Mouse (Mus musculus): Measurements from ENCODE around the gene Kank1. TPM values are rescaled to one million over a fixed set of nuclear protein-coding genes. Genes with fewer than 3 reads are reported as not detected.

Kank1 gene
- total RNA-seq (2014; rRNA removed; ENCODE audit: low replicate concordance): 41.2 and 53.5 TPM in 2 replicates
- polyA plus RNA-seq (2015; fragmentation: Nextera tagmentation; extraction: Ambion mirVana): 26.2 and 27.0 TPM in 2 replicates

DNA sequence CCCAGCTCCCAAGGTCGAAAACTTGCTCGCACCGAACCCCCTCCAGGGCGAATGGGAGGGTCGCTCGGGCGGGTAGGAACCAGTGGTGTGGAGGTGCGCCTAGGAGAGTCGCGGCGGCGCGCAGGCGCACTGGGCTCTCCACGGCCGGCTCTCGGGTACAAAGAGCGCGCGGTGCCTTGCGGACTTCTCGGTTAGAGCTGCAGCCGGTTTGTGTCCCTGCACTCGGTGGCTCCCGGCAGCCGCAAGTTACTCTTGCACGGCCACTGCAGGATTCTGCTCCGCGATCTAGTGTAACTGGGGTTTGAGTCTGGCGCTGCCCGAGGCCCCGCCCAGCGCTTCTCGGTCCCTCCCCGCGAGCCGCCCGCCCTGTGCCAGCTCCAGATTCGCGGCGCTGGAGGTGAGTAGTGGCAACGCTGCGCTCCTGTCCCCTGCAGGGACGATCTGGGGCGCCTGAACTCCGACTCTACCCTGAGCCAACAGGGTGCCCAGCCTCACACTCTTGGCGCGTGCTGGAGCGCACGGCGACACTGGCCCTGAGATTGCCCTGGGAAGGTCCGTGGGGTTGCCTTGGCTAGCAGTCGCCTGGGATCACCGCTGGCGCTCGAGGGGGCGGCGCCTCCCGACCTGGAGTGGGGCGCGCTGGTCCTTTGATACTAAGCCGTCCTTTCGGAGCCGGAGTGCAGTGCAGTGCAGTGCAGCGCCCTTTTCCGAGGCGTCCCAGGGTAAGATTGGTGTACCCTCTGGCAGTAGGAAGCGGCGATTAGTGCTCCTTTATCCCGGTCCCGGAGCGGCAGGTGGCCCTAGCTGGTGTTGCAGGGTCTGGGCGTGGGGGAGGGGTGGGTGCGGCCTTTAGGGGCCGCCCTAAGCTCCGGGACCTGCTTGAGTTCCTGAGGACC, at the start of gene Kank1:
Gene Kank1, plus strand, starts transcription at position 380 of the 896 bp plus-strand sequence.
- Histone ChIP-seq H3K27me3 (ENCODE audit: control insufficient read depth, insufficient read depth, low read length) (peaks cover 21% of the 10 kb centered on the region; the same call in 1 of the 2 replicates), H3K4me1 (ENCODE audit: control insufficient read depth, insufficient read depth) (peaks cover 18% of the 10 kb centered on the region), H3K27ac (ENCODE audit: low read depth) (peak within 1 kb of the TSS; percentile 68), H3K36me3 (replicated peaks; ENCODE audit: control insufficient read depth, insufficient read depth, low read length) (no peaks in the 10 kb centered on the region), H3K4me3 (ENCODE audit: low read depth, low read length) (peak within 1 kb of the TSS; percentile 62), H3K4me2 (ENCODE audit: low read depth, low read length) (peak within 1 kb of the TSS; percentile 77), H3K9ac (replicated peaks; ENCODE audit: low read depth, low read length) (peak within 1 kb of the TSS; percentile 61), H3K9me3 (replicated peaks; ENCODE audit: control insufficient read depth, low read length) (no peaks in the 10 kb centered on the region)
- under 1% methylated on average over 75 of the region's 76 CpGs for WGBS
- TF ChIP-seq EP300 (IDR thresholded peaks at IDR 0.05; ENCODE audit: low read depth) (no peak), CTCF (IDR thresholded peaks at IDR 0.05; ENCODE audit: low read depth) (0 out of 2 replicates have a peak, but pooled peaks have one; percentile 11)
- ATAC-seq (ENCODE audit: insufficient read depth, low read depth) (peak; percentile 83), DNase-seq (ENCODE audit: low spot score) (peak; percentile 76)

- WGBS: 48% methylated on average over 18 of the region's 18 CpGs
- DNase-seq (ENCODE audit: low spot score): peak; percentile 19
- Histone ChIP-seq H3K9ac (replicated peaks; ENCODE audit: low read depth, low read length) (no peak overlapping the region), H3K27me3 (ENCODE audit: control insufficient read depth, insufficient read depth, low read length) (no peaks in the 10 kb centered on the region), H3K4me3 (ENCODE audit: low read depth, low read length) (no peak overlapping the region), H3K9me3 (replicated peaks; ENCODE audit: control insufficient read depth, low read length) (no peaks in the 10 kb centered on the region), H3K4me2 (ENCODE audit: low read depth, low read length) (no peak overlapping the region), H3K36me3 (replicated peaks; ENCODE audit: control insufficient read depth, insufficient read depth, low read length) (no peaks in the 10 kb centered on the region; the same call in 1 of the 2 replicates), H3K4me1 (ENCODE audit: control insufficient read depth, insufficient read depth) (peaks cover 15% of the 10 kb centered on the region; the same call in 1 of the 2 replicates), H3K27ac (ENCODE audit: low read depth) (no peak overlapping the region)
- TF ChIP-seq CTCF (IDR thresholded peaks at IDR 0.05; ENCODE audit: low read depth) (no peak), EP300 (IDR thresholded peaks at IDR 0.05; ENCODE audit: low read depth) (no peak)
- peak; percentile 45; the same call in 1 of the 2 replicates for ATAC-seq (ENCODE audit: insufficient read depth, low read depth)
These were observed 49.1 kb upstream of the Kank1 start for GRCm38 (mm10) chr19:25187681-25188080.

- H3K9ac ChIP-seq (replicated peaks; ENCODE audit: low read depth, low read length): no peak overlapping the region
- no peak overlapping the region for H3K27ac ChIP-seq (ENCODE audit: low read depth)
- no peak overlapping the region for H3K4me2 ChIP-seq (ENCODE audit: low read depth, low read length)
- TF ChIP-seq CTCF (IDR thresholded peaks at IDR 0.05; ENCODE audit: low read depth) (no peak), EP300 (IDR thresholded peaks at IDR 0.05; ENCODE audit: low read depth) (no peak)
- H3K4me1 ChIP-seq (ENCODE audit: control insufficient read depth, insufficient read depth): no peaks in the 10 kb centered on the region
- no peaks in the 10 kb centered on the region for H3K9me3 ChIP-seq (replicated peaks; ENCODE audit: control insufficient read depth, low read length)
- no peaks in the 10 kb centered on the region for H3K36me3 ChIP-seq (replicated peaks; ENCODE audit: control insufficient read depth, insufficient read depth, low read length)
- no peak for DNase-seq (ENCODE audit: low spot score)
- no peak for ATAC-seq (ENCODE audit: insufficient read depth, low read depth)
- WGBS: 90% methylated on average over 9 of the region's 9 CpGs
- no peak overlapping the region for H3K4me3 ChIP-seq (ENCODE audit: low read depth, low read length)
- H3K27me3 ChIP-seq (ENCODE audit: control insufficient read depth, insufficient read depth, low read length): no peaks in the 10 kb centered on the region
These were observed 43.0 kb upstream of the Kank1 start for GRCm38 (mm10) chr19:25193751-25194150.

DNA sequence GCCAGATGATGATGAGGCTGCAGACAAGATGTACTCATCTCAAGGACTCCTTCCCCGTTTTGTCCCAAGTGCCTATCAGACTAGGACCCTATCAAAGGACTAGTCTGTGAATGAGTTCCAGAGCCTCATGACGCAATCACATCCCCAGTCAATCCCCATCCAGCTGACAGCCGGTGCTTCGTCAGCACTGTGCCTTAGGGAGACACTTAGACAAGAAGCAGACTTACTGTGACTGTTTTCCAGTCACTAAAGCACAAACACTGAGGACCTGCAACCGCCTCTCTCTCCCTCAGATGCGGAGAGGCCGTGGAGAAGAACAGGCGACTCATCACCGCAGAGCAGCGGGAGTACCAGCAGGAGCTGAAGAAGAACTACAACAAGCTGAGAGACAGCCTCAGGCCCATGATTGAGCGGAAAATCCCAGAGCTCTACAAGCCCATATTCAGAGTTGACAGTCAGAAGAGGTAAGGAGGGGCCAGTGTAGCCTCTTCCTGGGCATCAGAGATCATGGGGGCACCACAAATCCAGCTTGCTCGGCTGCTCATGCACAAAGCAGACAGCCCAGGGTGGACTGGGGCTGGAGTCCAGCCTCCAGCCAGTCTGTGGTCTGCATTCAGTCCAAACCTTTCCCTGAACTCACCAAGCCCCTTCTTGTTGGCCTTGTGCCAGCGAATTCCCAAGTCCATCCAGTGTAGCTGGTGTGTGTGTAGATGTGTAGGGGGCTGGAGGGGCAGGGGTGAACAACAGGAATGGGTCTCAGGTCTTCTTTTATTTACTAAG, 36.5 kb upstream of the Kank1 start:
- Histone ChIP-seq H3K27ac (ENCODE audit: low read depth) (no peak overlapping the region), H3K36me3 (replicated peaks; ENCODE audit: control insufficient read depth, insufficient read depth, low read length) (no peaks in the 10 kb centered on the region), H3K9ac (replicated peaks; ENCODE audit: low read depth, low read length) (no peak overlapping the region), H3K9me3 (replicated peaks; ENCODE audit: control insufficient read depth, low read length) (no peaks in the 10 kb centered on the region), H3K4me2 (ENCODE audit: low read depth, low read length) (no peak overlapping the region), H3K4me1 (ENCODE audit: control insufficient read depth, insufficient read depth) (no peaks in the 10 kb centered on the region), H3K27me3 (ENCODE audit: control insufficient read depth, insufficient read depth, low read length) (no peaks in the 10 kb centered on the region), H3K4me3 (ENCODE audit: low read depth, low read length) (no peak overlapping the region)
- no peak for DNase-seq (ENCODE audit: low spot score)
- 54% methylated on average over 13 of the region's 13 CpGs for WGBS
- peak; percentile 39; the same call in 1 of the 2 replicates for ATAC-seq (ENCODE audit: insufficient read depth, low read depth)
- TF ChIP-seq EP300 (IDR thresholded peaks at IDR 0.05; ENCODE audit: low read depth): no peak
- no peak for TF ChIP-seq CTCF (IDR thresholded peaks at IDR 0.05; ENCODE audit: low read depth)

DNA sequence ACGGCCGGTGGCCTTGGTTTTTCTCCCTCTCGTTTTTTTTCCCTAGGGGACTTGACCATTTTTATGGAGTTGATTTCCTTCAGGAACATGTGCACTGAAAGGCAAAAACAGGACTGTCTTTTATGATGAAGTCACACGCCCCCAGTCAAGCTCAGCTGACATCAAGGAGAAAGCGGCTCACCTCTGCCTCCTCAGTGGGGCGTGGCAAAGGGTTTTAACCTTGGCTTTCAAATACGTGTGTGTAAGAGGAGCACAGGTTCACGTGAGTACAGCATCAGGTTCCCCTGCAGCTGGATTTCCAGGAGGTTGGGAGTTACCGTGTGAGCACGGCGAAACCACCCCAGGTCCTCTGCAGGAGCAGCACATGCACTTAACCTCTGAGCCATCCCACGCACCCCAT, 33.7 kb upstream of the Kank1 start:
- H3K9ac ChIP-seq (replicated peaks; ENCODE audit: low read depth, low read length): no peak overlapping the region
- no peak overlapping the region for H3K4me3 ChIP-seq (ENCODE audit: low read depth, low read length)
- H3K27ac ChIP-seq (ENCODE audit: low read depth): no peak overlapping the region
- H3K9me3 ChIP-seq (replicated peaks; ENCODE audit: control insufficient read depth, low read length): no peaks in the 10 kb centered on the region
- no peaks in the 10 kb centered on the region for H3K36me3 ChIP-seq (replicated peaks; ENCODE audit: control insufficient read depth, insufficient read depth, low read length)
- no peak overlapping the region for H3K4me2 ChIP-seq (ENCODE audit: low read depth, low read length)
- 0 out of 2 replicates have a peak, but pooled peaks cover 6% of the 10 kb centered on the region for H3K4me1 ChIP-seq (ENCODE audit: control insufficient read depth, insufficient read depth)
- no peak for TF ChIP-seq EP300 (IDR thresholded peaks at IDR 0.05; ENCODE audit: low read depth)
- TF ChIP-seq CTCF (IDR thresholded peaks at IDR 0.05; ENCODE audit: low read depth): no peak
- no peaks in the 10 kb centered on the region for H3K27me3 ChIP-seq (ENCODE audit: control insufficient read depth, insufficient read depth, low read length)
- ATAC-seq (ENCODE audit: insufficient read depth, low read depth) (no peak), DNase-seq (ENCODE audit: low spot score) (no peak)
- WGBS: 88% methylated on average over 12 of the region's 12 CpGs

All from heart, postnatal 0 days (tissue).